Mouse (Mus musculus): Measurements from ENCODE around the gene Zbtb2. TPM values are rescaled to one million over a fixed set of nuclear protein-coding genes. Genes with fewer than 3 reads are reported as not detected.
A peak's percentile ranks its signal among the peaks of the same experiment; 100 is the strongest.
"Not testable (repeated sequence)": the region's sequence is repeated elsewhere in the genome, so short reads cannot be mapped to it uniquely, and the experiment has no call there.

Gene Zbtb2
- 10.8 and 14.0 TPM in 2 replicates for polyA plus RNA-seq (2014; fragmentation: Nextera tagmentation; extraction: Ambion mirVana)

DNA sequence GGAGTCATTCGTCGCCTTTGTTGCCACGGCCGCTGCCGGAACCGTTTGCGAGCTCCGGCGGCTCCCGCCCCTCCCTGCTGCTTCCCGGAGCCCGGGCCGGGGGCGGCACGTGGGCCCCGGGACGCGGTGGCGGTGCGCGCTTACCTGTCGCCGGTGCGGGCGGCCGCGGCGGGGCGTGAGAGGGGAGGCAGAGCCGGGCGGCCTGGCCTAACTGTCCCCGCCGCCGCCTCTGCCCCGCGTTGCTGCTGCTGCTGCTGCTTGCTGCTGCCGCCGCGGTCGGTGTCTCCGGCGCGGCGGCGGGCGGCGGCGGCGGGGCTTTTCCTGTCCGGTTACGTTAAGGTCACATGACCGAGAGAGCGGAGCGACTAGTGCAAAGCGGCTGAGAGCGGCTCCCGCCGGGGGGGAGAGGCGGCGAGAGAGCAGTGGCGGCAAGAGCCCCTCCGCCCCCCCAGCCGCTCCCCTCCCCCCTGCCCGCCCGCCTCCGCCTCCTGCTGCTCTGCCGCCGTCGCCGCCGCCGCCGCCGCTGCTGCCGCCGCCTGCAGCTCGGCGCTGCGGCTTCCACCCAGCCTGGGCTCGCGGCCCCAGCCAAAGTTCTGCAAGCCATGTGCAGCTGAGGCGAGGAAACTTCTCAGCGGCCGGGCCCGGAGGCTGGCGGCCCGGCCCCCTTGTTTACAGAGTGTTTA is at the start of gene Zbtb2:
Gene Zbtb2, minus strand, starts transcription at position 408 of the 683 bp plus-strand sequence.
- peak; percentile 11; the same call in 1 of the 2 replicates for ATAC-seq (replicated peaks; ENCODE audit: insufficient number of reproducible peaks, low FRiP score, low TSS enrichment)
- no peaks in the 10 kb centered on the region for H3K9me3 ChIP-seq (replicated peaks; ENCODE audit: control insufficient read depth, low read length)
- no peaks in the 10 kb centered on the region for H3K27me3 ChIP-seq (ENCODE audit: control insufficient read depth, insufficient read depth, low read length)
- H3K4me3 ChIP-seq (ENCODE audit: low read depth, low read length), result peak within 1 kb of the TSS; percentile 95
- H3K27ac ChIP-seq (ENCODE audit: low read depth, low read length), result peak within 1 kb of the TSS; percentile 99
- H3K4me2 ChIP-seq, result peak within 1 kb of the TSS; percentile 91
- H3K9ac ChIP-seq (ENCODE audit: low read depth, low read length), result peak within 1 kb of the TSS; percentile 99
- peaks cover under 1% of the 10 kb centered on the region; the same call in 1 of the 2 replicates for H3K36me3 ChIP-seq (ENCODE audit: control insufficient read depth, insufficient read depth, low read length)
- WGBS (ENCODE audit: insufficient replicate concordance), result under 1% methylated on average over 66 of the region's 87 CpGs
- peaks cover 22% of the 10 kb centered on the region for H3K4me1 ChIP-seq (ENCODE audit: control insufficient read depth, insufficient read depth, low read length)

DNA sequence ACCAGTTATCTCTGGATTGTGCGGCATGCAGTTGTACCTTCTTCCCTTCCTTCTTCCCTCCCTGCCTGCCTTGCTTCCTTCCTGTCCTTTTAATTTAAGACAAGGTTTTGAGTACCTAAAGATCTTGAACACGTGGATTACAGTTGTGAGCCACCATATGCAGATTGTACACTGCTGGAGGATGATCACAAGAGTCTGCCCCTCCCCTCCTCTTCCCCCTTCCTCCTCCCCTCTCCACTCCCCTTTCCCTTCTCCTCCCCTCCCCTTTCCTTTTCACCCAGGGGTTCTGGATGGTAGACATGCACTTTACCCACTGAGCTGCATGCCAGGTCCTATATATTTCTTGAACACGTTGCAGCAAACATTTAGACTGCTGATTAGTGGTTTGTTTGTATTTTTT is 47.5 kb upstream of the Zbtb2 start:
- H3K4me2 ChIP-seq, result no peak overlapping the region
- H3K9me3 ChIP-seq (replicated peaks; ENCODE audit: control insufficient read depth, low read length), result no peaks in the 10 kb centered on the region
- H3K9ac ChIP-seq (ENCODE audit: low read depth, low read length), result no peak overlapping the region
- H3K4me1 ChIP-seq (ENCODE audit: control insufficient read depth, insufficient read depth, low read length), result peaks cover 6% of the 10 kb centered on the region; the same call in 1 of the 2 replicates
- H3K36me3 ChIP-seq (ENCODE audit: control insufficient read depth, insufficient read depth, low read length), result peaks cover 5% of the 10 kb centered on the region; the same call in 1 of the 2 replicates
- H3K27ac ChIP-seq (ENCODE audit: low read depth, low read length), result no peak overlapping the region
- ATAC-seq (replicated peaks; ENCODE audit: insufficient number of reproducible peaks, low FRiP score, low TSS enrichment), result no peak
- no peaks in the 10 kb centered on the region for H3K27me3 ChIP-seq (ENCODE audit: control insufficient read depth, insufficient read depth, low read length)
- H3K4me3 ChIP-seq (ENCODE audit: low read depth, low read length), result no peak overlapping the region
- 86% methylated on average over 3 of the region's 3 CpGs for WGBS (ENCODE audit: insufficient replicate concordance)

DNA sequence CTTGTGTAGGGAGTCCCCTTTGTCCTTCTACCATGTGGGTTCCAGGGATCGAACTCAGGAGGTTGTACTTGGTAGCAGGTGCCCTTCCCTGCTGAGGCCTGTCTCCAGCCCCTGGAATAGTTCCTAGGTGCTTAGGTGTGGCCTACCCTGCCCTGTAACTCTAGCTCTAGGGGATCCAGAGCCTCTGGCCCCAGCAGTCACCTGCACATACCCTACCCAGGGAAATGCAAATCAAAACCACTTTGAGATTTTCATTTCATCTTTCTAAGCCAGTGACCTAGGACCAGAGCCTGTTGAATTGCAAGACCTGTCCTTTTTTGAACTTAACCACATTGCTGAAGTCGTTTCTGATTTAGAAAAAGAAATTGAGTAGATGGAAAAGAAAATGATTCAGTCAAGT is 46.0 kb upstream of the Zbtb2 start:
- H3K4me1 ChIP-seq (ENCODE audit: control insufficient read depth, insufficient read depth, low read length); H3K9ac ChIP-seq (ENCODE audit: low read depth, low read length); H3K4me2 ChIP-seq; ATAC-seq (replicated peaks; ENCODE audit: insufficient number of reproducible peaks, low FRiP score, low TSS enrichment); H3K4me3 ChIP-seq (ENCODE audit: low read depth, low read length); H3K27ac ChIP-seq (ENCODE audit: low read depth, low read length); H3K27me3 ChIP-seq (ENCODE audit: control insufficient read depth, insufficient read depth, low read length); H3K36me3 ChIP-seq (ENCODE audit: control insufficient read depth, insufficient read depth, low read length); H3K9me3 ChIP-seq (replicated peaks; ENCODE audit: control insufficient read depth, low read length): not testable (repeated sequence)
- WGBS (ENCODE audit: insufficient replicate concordance), result 90% methylated on average over 2 of the region's 2 CpGs

DNA sequence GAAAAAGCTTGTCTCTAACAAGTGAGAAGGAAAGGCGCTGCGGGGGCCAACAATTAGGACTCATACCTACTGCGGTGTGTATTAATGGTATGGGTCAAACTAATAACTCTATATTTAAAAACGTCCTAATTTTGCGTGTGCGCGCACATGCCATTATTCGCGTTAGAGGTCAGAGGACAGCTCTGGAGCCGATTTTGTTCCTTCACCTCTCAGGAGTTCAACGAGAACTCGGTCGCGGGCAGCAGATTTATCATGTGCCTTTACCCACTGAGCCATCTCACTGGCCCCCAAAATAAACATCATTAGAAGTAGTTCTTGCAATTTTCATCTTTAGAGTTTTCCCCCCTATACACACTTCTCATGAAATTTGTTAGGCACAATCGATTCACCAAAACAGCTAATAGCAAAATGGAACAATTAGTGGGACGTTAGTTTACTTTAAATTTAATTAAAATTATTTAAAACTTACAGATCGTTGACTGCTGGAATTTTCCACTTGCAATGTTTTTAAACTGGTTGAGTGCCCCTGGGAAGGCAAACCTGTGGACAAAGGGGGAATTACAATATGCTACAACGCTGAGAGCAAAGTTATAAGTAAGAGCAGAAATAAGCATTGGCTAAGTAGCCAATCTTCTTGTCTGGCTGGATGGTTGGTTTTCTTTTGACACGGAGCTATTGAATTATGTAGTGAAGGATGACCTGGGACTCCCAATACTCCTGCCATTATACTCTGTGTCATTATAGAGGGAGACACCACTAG is 45.3 kb upstream of the Zbtb2 start:
- Histone ChIP-seq H3K9ac (ENCODE audit: low read depth, low read length) (peak overlapping the region; percentile 78), H3K4me3 (ENCODE audit: low read depth, low read length) (peak overlapping the region; percentile 72), H3K4me2 (peak overlapping the region; percentile 72), H3K9me3 (replicated peaks; ENCODE audit: control insufficient read depth, low read length) (no peaks in the 10 kb centered on the region), H3K27ac (ENCODE audit: low read depth, low read length) (peak overlapping the region; percentile 91), H3K36me3 (ENCODE audit: control insufficient read depth, insufficient read depth, low read length) (no peaks in the 10 kb centered on the region; the same call in 1 of the 2 replicates), H3K4me1 (ENCODE audit: control insufficient read depth, insufficient read depth, low read length) (peaks cover 7% of the 10 kb centered on the region; the same call in 1 of the 2 replicates), H3K27me3 (ENCODE audit: control insufficient read depth, insufficient read depth, low read length) (no peaks in the 10 kb centered on the region)
- no peak for ATAC-seq (replicated peaks; ENCODE audit: insufficient number of reproducible peaks, low FRiP score, low TSS enrichment)
- WGBS (ENCODE audit: insufficient replicate concordance), result 11% methylated on average over 19 of the region's 19 CpGs

DNA sequence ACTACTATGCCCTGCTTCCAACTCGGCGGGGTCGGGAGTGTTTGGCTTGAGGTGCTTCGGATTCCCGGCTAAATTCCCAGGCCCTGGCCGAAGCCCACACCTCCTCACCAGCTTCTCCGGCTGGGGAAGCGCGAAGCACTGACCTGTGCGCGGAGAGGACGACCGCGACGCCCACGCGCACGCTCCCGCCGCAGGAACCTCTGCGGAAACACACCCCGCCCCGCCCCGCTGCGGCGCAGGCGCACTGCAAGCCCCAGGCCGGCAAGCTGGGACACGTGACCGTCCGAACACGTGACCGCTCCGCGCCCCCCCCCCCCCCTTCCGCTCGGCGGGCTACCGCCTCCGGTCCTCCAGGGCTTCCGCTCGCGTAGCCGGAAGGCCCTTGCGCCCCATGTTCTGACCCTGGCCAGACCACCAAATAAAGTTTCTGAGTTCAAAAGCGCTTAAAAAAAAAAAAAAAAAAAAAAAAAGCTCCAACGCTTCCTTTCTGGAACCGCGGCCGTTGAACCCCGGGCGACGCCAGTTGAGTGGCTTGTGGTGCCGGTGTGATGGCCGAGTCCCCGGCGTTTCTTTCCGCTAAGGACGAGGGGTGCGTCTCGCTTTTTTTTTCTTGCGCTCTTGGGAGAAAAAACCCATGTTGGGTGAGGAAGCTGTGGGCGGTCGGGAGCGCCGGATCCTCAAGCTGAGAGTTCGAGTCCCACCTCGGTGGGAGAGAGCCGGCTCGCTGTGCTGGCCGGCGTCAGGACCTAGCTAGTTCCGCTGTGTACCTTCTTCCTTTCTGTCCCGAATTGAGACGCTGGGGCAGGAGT is 44.4 kb upstream of the Zbtb2 start, which contains the start of the genes Rmnd1 and Armt1:
Gene Rmnd1, minus strand, starts transcription at position 266 of the 809 bp plus-strand sequence.
Gene Armt1, plus strand, starts transcription at position 345 of the 809 bp plus-strand sequence.
- H3K36me3 ChIP-seq (ENCODE audit: control insufficient read depth, insufficient read depth, low read length), result no peaks in the 10 kb centered on the region; the same call in 1 of the 2 replicates
- H3K4me2 ChIP-seq, result peak within 1 kb of the TSS; percentile 87
- H3K27me3 ChIP-seq (ENCODE audit: control insufficient read depth, insufficient read depth, low read length), result no peaks in the 10 kb centered on the region
- H3K27ac ChIP-seq (ENCODE audit: low read depth, low read length), result peak within 1 kb of the TSS; percentile 91
- peak within 1 kb of the TSS; percentile 85 for H3K9ac ChIP-seq (ENCODE audit: low read depth, low read length)
- H3K4me1 ChIP-seq (ENCODE audit: control insufficient read depth, insufficient read depth, low read length), result peaks cover 7% of the 10 kb centered on the region; the same call in 1 of the 2 replicates
- ATAC-seq (replicated peaks; ENCODE audit: insufficient number of reproducible peaks, low FRiP score, low TSS enrichment), result peak; percentile 96
- peak within 1 kb of the TSS; percentile 72 for H3K4me3 ChIP-seq (ENCODE audit: low read depth, low read length)
- WGBS (ENCODE audit: insufficient replicate concordance), result under 1% methylated on average over 72 of the region's 75 CpGs
- H3K9me3 ChIP-seq (replicated peaks; ENCODE audit: control insufficient read depth, low read length), result no peaks in the 10 kb centered on the region

DNA sequence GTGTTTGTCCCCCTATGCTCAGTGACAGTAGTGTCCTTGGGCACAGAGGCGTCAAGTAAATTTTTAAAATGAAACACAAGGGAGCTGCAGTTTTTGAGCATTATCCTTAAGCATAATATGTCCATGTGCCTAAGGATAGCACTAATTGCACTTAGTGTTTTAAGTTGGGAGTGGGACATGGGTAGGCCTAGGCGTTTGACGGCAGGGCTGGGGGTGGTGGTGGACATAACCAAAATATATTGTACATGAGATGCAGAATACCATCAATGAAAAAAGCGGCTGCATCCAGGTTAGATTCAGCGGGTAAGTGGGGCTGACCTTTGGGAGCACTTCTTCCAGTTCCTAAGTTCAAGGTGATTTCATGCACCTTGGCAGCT is 43.8 kb upstream of the Zbtb2 start:
- 12% methylated on average over 5 of the region's 5 CpGs for WGBS (ENCODE audit: insufficient replicate concordance)
- peak overlapping the region; percentile 87 for H3K4me2 ChIP-seq
- no peaks in the 10 kb centered on the region for H3K9me3 ChIP-seq (replicated peaks; ENCODE audit: control insufficient read depth, low read length)
- H3K27me3 ChIP-seq (ENCODE audit: control insufficient read depth, insufficient read depth, low read length), result no peaks in the 10 kb centered on the region
- peak; percentile 11 for ATAC-seq (replicated peaks; ENCODE audit: insufficient number of reproducible peaks, low FRiP score, low TSS enrichment)
- H3K9ac ChIP-seq (ENCODE audit: low read depth, low read length), result peak overlapping the region; percentile 85
- peak overlapping the region; percentile 47; the same call in 1 of the 2 replicates for H3K27ac ChIP-seq (ENCODE audit: low read depth, low read length)
- H3K36me3 ChIP-seq (ENCODE audit: control insufficient read depth, insufficient read depth, low read length), result no peaks in the 10 kb centered on the region; the same call in 1 of the 2 replicates
- peak overlapping the region; percentile 71 for H3K4me3 ChIP-seq (ENCODE audit: low read depth, low read length)
- H3K4me1 ChIP-seq (ENCODE audit: control insufficient read depth, insufficient read depth, low read length), result peaks cover 7% of the 10 kb centered on the region; the same call in 1 of the 2 replicates

DNA sequence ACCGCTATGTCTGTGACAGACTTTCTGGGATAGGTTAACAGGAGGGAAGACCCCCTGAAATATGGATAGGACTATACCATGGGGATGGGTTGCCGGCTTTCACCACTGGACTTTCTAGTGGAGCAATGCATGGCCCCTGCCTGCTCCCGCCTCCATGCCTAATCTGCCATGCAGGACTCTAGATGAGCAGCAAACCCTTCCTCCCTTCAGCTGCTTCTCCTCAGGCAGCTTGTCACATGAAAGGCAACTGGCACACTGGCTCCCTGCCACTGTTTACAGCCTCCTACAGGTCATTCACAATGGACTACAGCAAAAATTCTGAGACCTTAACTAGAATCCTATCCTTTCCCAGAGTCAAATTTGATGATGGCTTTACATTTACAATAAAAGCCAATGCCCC is 42.9 kb upstream of the Zbtb2 start:
- no peaks in the 10 kb centered on the region for H3K9me3 ChIP-seq (replicated peaks; ENCODE audit: control insufficient read depth, low read length)
- 79% methylated on average over 3 of the region's 3 CpGs for WGBS (ENCODE audit: insufficient replicate concordance)
- H3K27ac ChIP-seq (ENCODE audit: low read depth, low read length), result no peak overlapping the region
- H3K9ac ChIP-seq (ENCODE audit: low read depth, low read length), result peak overlapping the region; percentile 85; the same call in 1 of the 2 replicates
- H3K4me2 ChIP-seq, result peak overlapping the region; percentile 87
- H3K4me1 ChIP-seq (ENCODE audit: control insufficient read depth, insufficient read depth, low read length), result peaks cover 7% of the 10 kb centered on the region; the same call in 1 of the 2 replicates
- no peak overlapping the region; the same call in 1 of the 2 replicates for H3K4me3 ChIP-seq (ENCODE audit: low read depth, low read length)
- H3K36me3 ChIP-seq (ENCODE audit: control insufficient read depth, insufficient read depth, low read length), result peaks cover 4% of the 10 kb centered on the region
- no peak for ATAC-seq (replicated peaks; ENCODE audit: insufficient number of reproducible peaks, low FRiP score, low TSS enrichment)
- no peaks in the 10 kb centered on the region for H3K27me3 ChIP-seq (ENCODE audit: control insufficient read depth, insufficient read depth, low read length)

DNA sequence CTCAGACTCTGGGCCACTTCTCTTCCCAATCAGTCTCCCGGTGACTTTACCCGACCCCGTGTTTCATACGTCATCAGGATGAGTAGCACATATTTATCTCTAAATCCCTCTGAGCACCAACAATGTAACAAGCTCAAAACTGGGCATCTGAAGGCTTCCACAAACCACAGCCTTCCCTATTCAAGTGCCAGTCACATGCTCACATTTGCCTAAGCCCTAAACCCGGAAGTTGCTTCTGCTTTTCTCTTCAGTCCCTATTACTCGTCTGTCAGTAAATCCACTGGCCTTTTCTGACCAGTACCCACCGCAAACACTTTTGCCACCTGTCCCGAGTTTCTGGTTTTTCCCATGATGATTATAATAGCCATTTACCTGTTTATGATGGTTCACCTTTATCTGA is 42.5 kb upstream of the Zbtb2 start:
- no peaks in the 10 kb centered on the region for H3K27me3 ChIP-seq (ENCODE audit: control insufficient read depth, insufficient read depth, low read length)
- H3K36me3 ChIP-seq (ENCODE audit: control insufficient read depth, insufficient read depth, low read length), result peaks cover 6% of the 10 kb centered on the region
- ATAC-seq (replicated peaks; ENCODE audit: insufficient number of reproducible peaks, low FRiP score, low TSS enrichment), result no peak
- WGBS (ENCODE audit: insufficient replicate concordance), result 87% methylated on average over 8 of the region's 8 CpGs
- no peak overlapping the region for H3K4me2 ChIP-seq
- H3K27ac ChIP-seq (ENCODE audit: low read depth, low read length), result no peak overlapping the region
- no peaks in the 10 kb centered on the region for H3K9me3 ChIP-seq (replicated peaks; ENCODE audit: control insufficient read depth, low read length)
- H3K9ac ChIP-seq (ENCODE audit: low read depth, low read length), result no peak overlapping the region
- no peak overlapping the region for H3K4me3 ChIP-seq (ENCODE audit: low read depth, low read length)
- H3K4me1 ChIP-seq (ENCODE audit: control insufficient read depth, insufficient read depth, low read length), result peaks cover 7% of the 10 kb centered on the region; the same call in 1 of the 2 replicates

Measured in heart, embryonic 11.5 days (tissue).